Mouse (Mus musculus): ENCODE results near the gene Zfp423.

DNA sequence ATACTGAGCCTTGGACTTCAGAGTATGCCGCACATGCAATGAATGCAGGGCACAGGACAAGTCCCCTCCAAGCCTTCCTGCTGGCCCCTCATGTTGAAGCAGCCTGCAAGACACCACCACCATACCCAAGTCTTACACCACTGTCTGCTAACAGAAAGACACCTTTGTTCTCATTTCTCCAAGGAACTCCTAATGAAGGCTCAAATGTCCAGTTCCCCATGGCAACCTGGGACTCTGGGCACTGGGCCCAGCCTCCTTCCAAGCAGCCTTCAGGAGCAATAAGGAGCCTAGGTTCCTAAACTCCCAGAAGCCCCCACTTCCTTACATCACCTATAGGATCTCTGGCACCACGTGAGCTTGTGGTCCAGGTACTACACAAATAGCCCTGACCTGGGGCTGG, 137.7 kb downstream of the Zfp423 start:
- TF ChIP-seq NELFE (IDR thresholded peaks at IDR 0.05; ENCODE audit: low read depth, low read length): no peak
- no peak for TF ChIP-seq CTCF (IDR thresholded peaks at IDR 0.05 in 2 of 3, conservative IDR thresholded peaks at IDR 0.05 in 1 of 3; ENCODE audit: control insufficient read depth in 1 of 3, insufficient read depth in 1 of 3, low read depth in 2 of 3, low read length in 3 of 3, poor library complexity in 1 of 3, severe bottlenecking in 1 of 3)
- TF ChIP-seq MAX (IDR thresholded peaks at IDR 0.05; ENCODE audit: low read length): no peak
- TF ChIP-seq POLR2A (IDR thresholded peaks at IDR 0.05; ENCODE audit: control insufficient read depth in 1 of 2, insufficient read depth in 1 of 2, low read depth in 1 of 2, low read length in 2 of 2, poor library complexity in 1 of 2): no peak
- TF ChIP-seq USF1 (IDR thresholded peaks at IDR 0.05; ENCODE audit: low read depth, low read length): no peak
- no peak for TF ChIP-seq ZKSCAN1 (IDR thresholded peaks at IDR 0.05; ENCODE audit: low read depth, low read length)
- TF ChIP-seq MAZ (IDR thresholded peaks at IDR 0.05; ENCODE audit: low read depth, low read length): no peak
- TF ChIP-seq ETS1 (IDR thresholded peaks at IDR 0.05; ENCODE audit: low read depth, low read length): no peak
- TF ChIP-seq E2F4 (IDR thresholded peaks at IDR 0.05; ENCODE audit: borderline replicate concordance, low read depth, low read length): no peak
- TF ChIP-seq EP300 (IDR thresholded peaks at IDR 0.05; ENCODE audit: low read depth in 1 of 2, low read length in 2 of 2): no peak
- no peak for TF ChIP-seq TBP (IDR thresholded peaks at IDR 0.05; ENCODE audit: low read depth, low read length)
- no peak for TF ChIP-seq POLR2AphosphoS2 (IDR thresholded peaks at IDR 0.05; ENCODE audit: low read length)
